Mouse (Mus musculus): ENCODE measurements at regions not wholly inside any gene's neighbourhood (a gene's known extent, or its start where the extent isn't known, plus 50 kb on each side); places are given as distances from the start of the nearest gene placed in this dataset.

DNA sequence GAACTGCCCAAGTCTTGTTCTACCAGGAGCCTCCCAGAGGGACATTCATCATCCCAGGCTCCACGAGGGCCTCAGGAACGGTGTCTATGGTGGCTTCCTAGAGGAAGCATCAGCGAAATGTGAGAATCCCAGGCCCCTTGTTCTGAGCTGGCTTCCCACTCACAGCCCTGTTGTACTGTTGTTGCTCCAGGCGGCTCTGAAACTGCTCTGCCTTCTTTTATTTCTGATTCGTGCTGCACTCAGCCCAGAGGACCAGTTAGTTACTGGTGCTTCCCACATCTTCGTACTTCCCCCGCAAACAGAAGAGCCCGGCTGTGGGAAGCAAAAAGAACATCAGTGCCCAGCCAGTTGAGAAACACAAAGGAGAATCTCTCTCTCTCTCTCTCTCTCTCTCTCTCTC, 202.3 kb downstream of the Diras2 start:
- no peak for TF ChIP-seq CTCF (IDR thresholded peaks at IDR 0.05; ENCODE audit: insufficient read depth, low read depth, low read length)
- TF ChIP-seq POLR2A (IDR thresholded peaks at IDR 0.05; ENCODE audit: insufficient read depth, low read depth, low read length) = no peak

Measured in olfactory bulb, adult 2 months (tissue).